Mouse (Mus musculus): ENCODE results near the gene Serhl.

Serhl gene

DNA sequence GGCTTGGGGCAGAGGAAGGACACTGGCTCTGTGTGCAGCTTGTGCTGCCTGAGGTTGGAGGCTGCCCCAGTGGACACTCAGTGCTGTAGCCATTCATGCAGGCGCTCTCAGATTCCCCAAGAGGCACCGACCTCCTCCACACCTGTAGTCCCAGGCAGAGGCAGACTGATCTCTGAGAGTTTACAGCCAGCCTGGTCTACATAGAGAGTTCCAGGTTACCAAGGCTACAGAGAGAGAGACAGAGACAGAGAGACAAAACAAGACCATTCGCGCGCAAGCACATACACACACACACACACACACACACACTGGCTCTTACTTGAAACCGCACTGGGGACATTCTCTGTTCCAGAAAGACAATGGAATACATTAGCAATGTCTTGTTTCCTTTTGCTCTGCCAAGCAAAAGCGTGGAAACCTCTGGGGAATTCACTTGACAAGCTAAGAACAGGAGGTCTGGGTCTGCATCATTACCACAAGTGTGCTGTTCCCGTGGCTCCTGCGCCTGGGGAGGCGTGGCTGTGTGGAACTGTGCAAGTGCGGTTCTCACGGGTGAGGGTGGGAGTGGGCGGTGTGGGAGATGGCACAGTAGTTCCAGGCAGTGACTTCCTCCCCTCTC lies 5.2 kb upstream of the Serhl start:
- no peak for DNase-seq

DNA sequence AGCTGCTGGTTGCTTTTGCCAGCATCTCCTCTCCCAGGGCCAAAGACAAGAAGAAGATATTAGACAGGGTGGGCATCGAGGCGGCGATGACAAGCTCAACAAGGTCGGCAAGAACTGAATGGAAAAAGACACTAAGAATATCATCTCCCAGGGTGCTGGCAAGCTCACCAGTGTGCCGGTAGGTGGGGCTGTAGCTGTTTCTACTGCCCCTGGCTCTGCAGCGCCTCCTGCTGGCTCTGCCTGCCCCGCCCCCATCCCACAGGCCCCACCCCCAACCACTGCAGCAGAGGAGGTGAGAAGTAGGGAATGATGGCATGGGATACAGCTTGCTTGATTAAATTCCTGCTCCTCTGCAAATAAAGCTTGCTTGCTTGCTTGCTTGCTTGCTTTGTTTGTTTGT lies 3.4 kb upstream of the Serhl start:
- peak; percentile 64 to 67 for DNase-seq

- no peak for DNase-seq
Observed at GRCm38 (mm10) chr15:83086636-83087328, 2.5 kb upstream of the Serhl start.

DNA sequence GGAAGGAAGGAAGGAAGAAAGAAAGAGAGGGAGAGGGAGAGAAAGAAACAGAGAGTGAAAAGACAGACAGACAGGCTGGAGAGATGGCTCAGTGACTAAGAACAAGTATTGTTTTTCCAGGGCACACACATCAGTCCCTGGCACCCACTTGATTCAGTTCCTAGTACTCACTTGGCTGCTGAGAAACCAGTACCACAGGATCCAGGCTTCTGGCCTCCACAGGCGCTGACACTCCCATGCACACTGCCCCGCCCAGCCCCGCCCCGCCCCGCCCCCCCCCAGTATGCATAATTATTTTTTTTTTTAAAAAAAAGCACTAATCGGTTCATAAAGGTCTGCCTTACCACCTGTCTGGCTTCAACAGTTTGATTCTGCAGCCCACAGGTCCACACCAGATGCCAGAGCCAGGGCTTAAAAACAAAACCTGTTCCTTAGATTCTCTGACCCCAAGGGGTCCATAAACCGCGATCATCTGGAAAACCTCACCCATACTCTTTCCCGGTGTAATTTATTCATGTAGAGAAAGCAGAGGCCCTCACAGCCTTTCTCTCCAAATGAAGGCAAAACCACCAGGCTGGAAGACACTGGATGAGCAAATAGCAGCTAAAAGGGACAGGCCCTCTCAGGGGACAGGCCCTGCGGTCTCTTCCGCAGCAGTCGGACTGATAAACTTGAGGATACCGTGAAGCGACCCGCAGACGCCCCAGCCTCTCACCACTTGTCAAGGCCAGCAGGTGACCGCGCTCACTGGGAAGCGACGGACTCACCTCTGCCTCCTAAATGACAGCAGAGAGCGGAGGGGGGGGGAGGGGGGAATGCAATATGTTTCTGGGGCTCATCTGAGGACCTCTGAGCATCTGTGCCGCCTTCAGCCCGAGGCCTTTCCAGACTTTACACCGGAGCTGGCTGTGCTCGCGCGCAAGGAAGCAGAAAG lies 544 bp upstream of the Serhl start:
- peak; percentile 38 to 48 for DNase-seq

GRCm38 (mm10) chr15:83090874-83091273 lies 1.6 kb downstream of the Serhl start:
- no peak for DNase-seq

DNA sequence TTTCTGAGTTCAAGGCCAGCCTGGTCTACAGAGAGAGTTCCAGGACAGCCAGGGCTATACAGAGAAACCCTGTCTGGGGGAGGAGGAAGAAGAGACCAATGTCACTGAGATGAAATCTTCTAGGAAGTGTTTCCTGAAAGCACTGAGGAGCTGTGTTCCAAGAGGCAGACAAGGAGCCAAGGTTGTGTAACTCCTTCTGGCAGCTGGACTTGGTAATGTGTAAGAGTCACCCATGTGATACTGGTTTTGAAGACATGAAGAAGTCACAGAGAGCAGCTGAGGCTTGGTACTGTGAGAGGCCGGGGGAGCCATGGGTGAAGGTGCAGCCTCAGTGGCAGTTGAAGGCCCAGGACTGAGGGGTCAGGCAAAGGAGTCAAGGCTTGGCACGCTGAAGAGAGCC lies 4.4 kb downstream of the Serhl start:
- no peak for DNase-seq

GRCm38 (mm10) chr15:83095950-83096349 lies 6.6 kb downstream of the Serhl start:
- DNase-seq: no peak

DNA sequence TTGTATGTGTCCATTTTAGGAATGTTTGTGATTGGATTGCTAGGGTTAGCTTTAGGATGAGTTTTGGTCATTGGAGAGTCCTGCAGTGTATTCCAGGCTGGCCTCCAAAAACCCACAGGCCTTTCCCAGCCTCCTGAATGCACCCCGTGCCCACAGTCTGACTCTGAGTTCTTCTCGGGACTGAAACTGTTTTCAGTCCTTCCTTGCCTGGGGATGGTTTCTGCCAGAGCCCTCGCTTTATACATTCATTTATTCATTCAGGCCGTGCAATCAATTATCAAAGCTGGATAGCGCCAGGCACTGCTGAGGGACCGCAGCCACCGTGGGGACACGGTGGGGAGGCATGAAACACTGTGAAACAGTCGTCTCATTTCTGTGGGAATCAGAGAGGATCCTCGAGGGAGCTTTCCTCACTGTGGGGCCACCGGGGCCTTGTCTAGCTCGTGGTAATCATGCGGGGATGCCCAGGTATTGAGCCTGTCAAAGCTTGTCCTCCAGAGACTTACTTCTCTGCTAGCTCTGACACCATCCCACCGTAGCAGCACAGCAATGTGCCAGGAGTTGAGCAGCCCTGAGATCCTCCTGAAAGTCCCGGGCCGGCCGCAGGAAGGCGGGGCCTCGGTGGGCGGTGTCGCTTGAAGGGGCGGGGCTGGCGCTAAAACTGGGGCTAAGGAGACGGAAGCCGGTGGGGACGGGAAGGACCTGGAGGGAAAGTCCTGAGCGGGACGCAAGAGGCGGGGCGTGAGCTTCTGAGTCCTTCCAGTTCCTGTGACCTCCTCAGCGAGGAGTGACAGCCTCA lies 10.4 kb downstream of the Serhl start:
- peak; percentile 67 to 75 for DNase-seq

DNA sequence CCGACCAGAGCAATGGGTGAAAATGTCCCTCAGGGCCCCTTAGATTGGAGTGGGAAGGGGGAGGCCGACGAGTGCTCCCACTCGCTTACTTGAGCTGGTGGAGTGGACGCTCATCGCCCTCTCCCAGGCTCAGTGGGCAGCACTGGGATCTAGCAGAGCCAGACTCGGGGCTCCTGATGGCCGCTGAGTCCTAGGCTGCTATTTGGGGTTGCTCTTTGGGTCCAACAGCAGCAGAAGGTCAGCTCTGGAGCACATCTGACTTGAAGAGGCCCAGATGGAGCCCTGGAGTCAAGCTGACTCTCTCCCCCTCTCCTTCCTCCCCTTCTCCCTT lies 11.0 kb downstream of the Serhl start:
- DNase-seq: no peak

DNA sequence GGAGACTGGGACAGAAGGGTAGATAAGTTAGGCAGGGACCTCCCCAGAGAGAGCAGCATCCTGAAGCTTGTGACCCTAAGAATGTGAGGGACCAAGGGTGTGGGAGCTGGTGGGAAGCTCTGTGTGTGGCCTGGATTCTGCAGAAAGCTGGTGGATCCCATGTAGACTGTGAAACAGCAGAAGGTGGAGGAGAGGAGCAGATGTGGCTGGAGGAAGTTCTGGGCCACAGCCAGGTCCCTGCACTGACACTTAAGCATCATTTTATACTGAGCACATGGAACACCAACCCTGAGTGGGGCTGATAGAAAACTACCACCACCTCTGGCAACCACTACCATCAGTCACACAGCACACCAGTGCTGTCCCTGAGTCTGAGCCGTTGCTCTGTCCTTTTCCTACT lies 13.8 kb downstream of the Serhl start:
- peak in 1 of 2 experiments; percentile 44 for DNase-seq

DNA sequence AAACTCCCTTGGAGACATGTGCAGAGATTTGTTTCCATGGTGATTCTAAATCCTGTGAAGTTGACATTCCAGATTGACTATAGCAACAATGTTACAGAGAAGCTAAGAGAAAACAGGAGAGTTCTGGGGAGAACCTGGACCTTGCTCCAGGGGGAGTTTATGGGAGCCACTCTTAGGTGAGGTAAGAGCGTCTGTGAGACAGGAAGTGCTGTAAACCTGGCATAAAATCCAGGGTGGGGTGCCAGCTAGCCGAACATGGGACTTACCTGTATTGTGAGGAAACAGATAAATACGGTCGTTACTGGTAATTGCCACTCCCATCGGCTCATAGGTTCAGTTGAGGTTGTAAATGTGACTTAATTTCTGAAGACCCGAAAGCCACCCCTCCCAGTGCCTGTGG lies 17.1 kb downstream of the Serhl start:
- DNase-seq: no peak

GRCm38 (mm10) chr15:83107814-83108213 lies 18.5 kb downstream of the Serhl start:
- no peak for DNase-seq

- DNase-seq: no peak
Observed at GRCm38 (mm10) chr15:83111290-83111689, 22.0 kb downstream of the Serhl start.

DNA sequence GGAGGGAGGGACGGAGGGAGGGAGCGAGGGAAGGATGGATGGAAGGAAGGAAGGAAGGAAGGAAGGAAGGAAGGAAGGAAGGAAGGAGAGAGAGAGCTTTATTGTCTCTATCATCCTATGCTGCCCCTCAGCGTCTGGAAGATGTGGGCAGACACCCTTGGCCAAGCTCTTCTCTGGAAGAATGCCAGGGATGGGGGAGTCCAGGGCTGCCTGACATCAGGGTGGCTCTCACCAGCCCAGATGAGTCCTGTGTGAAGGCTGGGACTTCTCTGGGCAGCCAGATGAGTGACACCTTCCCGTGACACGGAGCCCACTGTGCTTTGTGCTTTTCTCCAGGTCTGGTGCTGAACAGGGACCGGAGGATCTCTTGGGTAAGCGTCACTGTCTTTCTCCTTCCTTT lies 22.6 kb downstream of the Serhl start:
- peak in 1 of 2 experiments; percentile 39 for DNase-seq

- DNase-seq: peak; percentile 87 to 89
Observed at GRCm38 (mm10) chr15:83112898-83113297, 23.6 kb downstream of the Serhl start.

- DNase-seq: no peak
Observed at GRCm38 (mm10) chr15:83114106-83114505, 24.8 kb downstream of the Serhl start.

DNA sequence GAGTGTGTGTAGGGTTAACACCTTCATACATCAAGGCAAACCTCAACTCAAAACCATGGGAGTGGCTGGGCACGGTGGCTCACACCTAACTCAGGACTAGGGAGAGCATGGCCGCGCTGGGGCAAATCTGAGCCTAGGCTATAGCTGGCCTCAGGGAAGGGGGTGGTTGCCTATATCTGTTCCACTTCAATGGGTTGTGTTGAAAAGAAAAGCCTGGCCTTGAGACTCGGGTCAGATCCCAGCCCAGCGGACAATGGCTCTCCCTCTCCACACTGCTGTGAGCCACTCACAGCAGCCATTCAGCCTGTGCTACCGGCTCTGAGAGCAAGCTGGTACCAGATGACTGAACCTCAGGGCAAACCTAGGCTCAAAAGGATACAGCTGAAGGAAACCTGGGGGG lies 25.8 kb downstream of the Serhl start:
- DNase-seq: no peak

DNA sequence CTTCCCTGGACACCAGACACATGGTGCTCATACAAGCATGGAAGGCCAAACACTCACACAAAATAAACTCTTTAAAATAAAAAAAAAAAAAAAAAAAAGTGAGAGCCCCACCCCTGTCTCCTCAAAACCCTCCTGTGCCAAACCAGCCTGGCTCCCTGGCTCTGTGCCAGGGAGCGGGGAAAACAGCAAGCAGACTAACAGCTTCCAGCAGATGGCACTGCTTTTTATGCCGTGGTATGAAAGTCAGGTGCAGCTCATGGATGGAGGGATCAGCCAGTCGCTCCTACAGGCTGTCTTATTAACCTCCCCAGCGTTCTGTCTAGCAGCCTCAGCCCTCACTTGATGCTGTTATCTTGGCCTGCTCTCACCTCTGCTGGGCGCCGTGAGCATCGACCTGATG lies 29.1 kb downstream of the Serhl start:
- peak; percentile 86 for DNase-seq

GRCm38 (mm10) chr15:83121709-83122565 lies 32.6 kb downstream of the Serhl start:
- DNase-seq: peak; percentile 70 to 77

- DNase-seq: peak; percentile 94 to 96
Observed at GRCm38 (mm10) chr15:83122566-83123145, 33.4 kb downstream of the Serhl start, which contains the start of gene Rrp7a. Gene Rrp7a (minus strand): TSS chr15:83122801.

GRCm38 (mm10) chr15:83124625-83125024 lies 35.3 kb downstream of the Serhl start:
- DNase-seq: no peak
